Mouse (Mus musculus) embryonic facial prominence, embryonic 10.5 days (tissue): ENCODE data around the gene Gabbr2. TPM values are rescaled to one million over a fixed set of nuclear protein-coding genes. Genes with fewer than 3 reads are reported as not detected.
A peak's percentile ranks its signal among the peaks of the same experiment; 100 is the strongest.

Experiments
- DNase-seq: peaks from one replicate; pipeline ENCODE4 v3.0.0-alpha.2; 2017; ENCODE audit warnings: low spot score
- H3K27ac ChIP-seq: fragments of 300-500 bp; sonication (generic); replicated peaks from 2 replicates; pipeline ENCODE4 v1.5.1; 2016; ENCODE audit warnings: mild to moderate bottlenecking
- H3K27me3 ChIP-seq: fragments of 300-500 bp; sonication (generic); replicated peaks from 2 replicates; pipeline ENCODE4 v1.6.1; 2016; ENCODE audit warnings: low read depth, mild to moderate bottlenecking; ENCODE audit not compliant: poor library complexity, severe bottlenecking
- H3K36me3 ChIP-seq: fragments of 300-500 bp; sonication (generic); replicated peaks from 2 replicates; pipeline ENCODE4 v1.6.1; 2016; ENCODE audit warnings: mild to moderate bottlenecking, moderate library complexity
- H3K4me1 ChIP-seq: fragments of 300-500 bp; sonication (generic); 2 replicates; pipeline ENCODE4 v1.6.1; 2016
- H3K4me3 ChIP-seq: fragments of 300-500 bp; sonication (generic); 2 replicates; pipeline ENCODE4 v1.5.1; 2016; ENCODE audit warnings: mild to moderate bottlenecking, moderate library complexity
- H3K9me3 ChIP-seq: fragments of 300-500 bp; sonication (generic); 2 replicates; pipeline ENCODE4 v1.6.1; 2016; ENCODE audit warnings: mild to moderate bottlenecking
- WGBS: fragments of 180-500 bp; shearing (Covaris S2); methylation state at CpG from one replicate; pipeline ENCODE4 v1.1.7; 2016; 5-methylcytosine and 5-hydroxymethylcytosine counted together
- polyA plus RNA-seq: library from polyadenylated mRNA; unstranded; fragments of >200 nt; fragmentation: Nextera tagmentation; extraction: Ambion mirVana; gene quantifications from 2 replicates; pipeline ENCODE4 v1.2.1, GENCODE M21; 2016

Gene Gabbr2
- polyA plus RNA-seq, 1 experiment from 2014 or later, result 0.30 TPM

- Histone ChIP-seq H3K9me3 (no peaks in the 10 kb centered on the region), H3K4me1 (peaks cover 28% of the 10 kb centered on the region), H3K4me3 (0 out of 2 replicates have a peak overlapping the region, but pooled peaks have one; percentile 30), H3K27me3 (peaks cover 10% of the 10 kb centered on the region; the same call in 1 of the 2 replicates), H3K27ac (no peak overlapping the region), H3K36me3 (no peaks in the 10 kb centered on the region)
- 54% methylated on average over 12 of the region's 12 CpGs for WGBS
- peak; percentile 27 for DNase-seq
These were observed 18.9 kb upstream of the Gabbr2 start for GRCm38 (mm10) chr4:47010400-47011231.

- 67% methylated on average over 8 of the region's 8 CpGs for WGBS
- Histone ChIP-seq H3K27ac (no peak overlapping the region), H3K9me3 (no peaks in the 10 kb centered on the region), H3K27me3 (0 out of 2 replicates have a peak, but pooled peaks cover 14% of the 10 kb centered on the region), H3K4me1 (no peaks in the 10 kb centered on the region), H3K4me3 (no peak overlapping the region), H3K36me3 (no peaks in the 10 kb centered on the region)
- DNase-seq, result no peak
These were observed 9.1 kb upstream of the Gabbr2 start for GRCm38 (mm10) chr4:47000626-47001395.

GRCm38 (mm10) chr4:46997969-46998368 is 6.3 kb upstream of the Gabbr2 start:
- H3K27ac ChIP-seq, result no peak overlapping the region
- no peak overlapping the region for H3K4me3 ChIP-seq
- no peak for DNase-seq
- peaks cover 33% of the 10 kb centered on the region for H3K27me3 ChIP-seq
- WGBS, result 90% methylated on average over 2 of the region's 2 CpGs
- no peaks in the 10 kb centered on the region for H3K4me1 ChIP-seq
- no peaks in the 10 kb centered on the region for H3K9me3 ChIP-seq
- no peaks in the 10 kb centered on the region for H3K36me3 ChIP-seq

GRCm38 (mm10) chr4:46992827-46993473 is 1.3 kb upstream of the Gabbr2 start:
- WGBS, result 4% methylated on average over 8 of the region's 8 CpGs
- peak; percentile 79 for DNase-seq
- Histone ChIP-seq H3K27ac (no peak overlapping the region), H3K27me3 (peaks cover 80% of the 10 kb centered on the region), H3K4me1 (peaks cover 27% of the 10 kb centered on the region), H3K4me3 (no peak overlapping the region), H3K36me3 (no peaks in the 10 kb centered on the region), H3K9me3 (no peaks in the 10 kb centered on the region)

DNA sequence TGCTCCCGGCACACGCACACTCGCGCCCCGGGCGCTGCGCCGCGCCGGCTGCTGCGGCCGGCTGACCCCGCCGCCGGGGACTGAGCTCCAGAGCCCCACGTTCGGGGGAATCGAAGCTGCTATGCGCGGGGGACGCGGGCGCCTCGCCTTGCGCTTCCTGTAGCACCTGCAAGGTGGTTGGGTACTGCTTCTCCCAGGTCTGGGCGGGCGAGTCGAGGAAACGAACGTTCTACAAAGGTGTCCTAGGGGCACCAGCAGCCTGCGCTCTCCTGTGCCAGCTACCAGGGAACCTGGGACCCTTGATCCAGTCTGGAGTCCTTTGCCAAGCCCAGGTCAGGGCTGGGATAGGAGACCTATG is 265 bp upstream of the Gabbr2 start:
- Histone ChIP-seq H3K9me3 (no peaks in the 10 kb centered on the region), H3K27me3 (peaks cover 78% of the 10 kb centered on the region), H3K4me3 (peak overlapping the region; percentile 68), H3K36me3 (no peaks in the 10 kb centered on the region), H3K4me1 (peaks cover 27% of the 10 kb centered on the region), H3K27ac (no peak overlapping the region)
- under 1% methylated on average over 31 of the region's 31 CpGs for whole genome bisulfite sequencing
- DNase-seq, result no peak

DNA sequence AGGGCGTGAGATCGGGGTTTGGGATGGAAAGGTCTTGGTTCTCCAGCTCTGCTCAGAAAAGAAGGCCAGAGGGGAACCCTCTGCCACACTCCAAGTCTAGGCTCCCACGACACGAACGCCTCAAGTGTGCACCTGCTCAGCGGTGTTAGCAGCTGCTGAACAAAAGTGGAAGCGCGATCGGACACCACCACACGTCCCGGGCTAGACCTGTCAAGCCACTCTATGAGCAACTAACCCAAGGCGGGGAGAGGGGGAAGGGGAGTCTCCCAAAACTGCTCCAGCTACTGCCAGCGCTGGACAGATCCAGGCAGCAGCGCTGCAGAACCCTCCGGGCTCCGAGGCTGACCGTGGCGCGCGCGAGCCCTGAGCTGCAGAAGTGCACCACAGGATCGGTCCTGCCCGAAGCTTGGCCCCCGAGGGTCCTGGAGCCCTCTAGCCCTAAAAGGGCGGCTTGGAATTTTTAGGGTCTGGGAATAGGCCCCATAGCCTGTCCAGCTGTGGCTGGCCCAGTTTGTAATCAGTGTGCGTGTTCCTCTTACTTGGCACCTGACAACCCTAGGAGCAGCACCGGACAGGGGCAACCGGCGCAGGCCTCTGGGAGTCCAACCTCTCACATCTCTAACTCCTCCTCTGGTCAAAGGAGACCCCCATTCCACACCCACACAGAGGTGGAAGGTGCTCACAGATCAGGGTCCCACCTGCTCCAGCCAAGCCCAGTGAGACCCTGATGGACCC is 1.2 kb downstream of the Gabbr2 start:
- no peaks in the 10 kb centered on the region for H3K36me3 ChIP-seq
- DNase-seq, result peak; percentile 59
- no peak overlapping the region for H3K27ac ChIP-seq
- peaks cover 27% of the 10 kb centered on the region for H3K4me1 ChIP-seq
- H3K27me3 ChIP-seq, result peaks cover 74% of the 10 kb centered on the region
- no peaks in the 10 kb centered on the region for H3K9me3 ChIP-seq
- H3K4me3 ChIP-seq, result peak overlapping the region; percentile 68
- 3% methylated on average over 29 of the region's 29 CpGs for WGBS

- Histone ChIP-seq H3K27me3 (peaks cover 73% of the 10 kb centered on the region), H3K9me3 (no peaks in the 10 kb centered on the region), H3K36me3 (no peaks in the 10 kb centered on the region), H3K4me3 (peak overlapping the region; percentile 68), H3K27ac (no peak overlapping the region), H3K4me1 (peaks cover 27% of the 10 kb centered on the region)
- WGBS, result 3% methylated on average over 17 of the region's 17 CpGs
- DNase-seq, result peak; percentile 65
These were observed 1.8 kb downstream of the Gabbr2 start for GRCm38 (mm10) chr4:46989842-46990241.

- peaks cover 63% of the 10 kb centered on the region for H3K27me3 ChIP-seq
- H3K27ac ChIP-seq, result no peak overlapping the region
- no peaks in the 10 kb centered on the region for H3K36me3 ChIP-seq
- H3K4me1 ChIP-seq, result peaks cover 27% of the 10 kb centered on the region
- WGBS, result 89% methylated on average over 4 of the region's 4 CpGs
- H3K9me3 ChIP-seq, result no peaks in the 10 kb centered on the region
- H3K4me3 ChIP-seq, result no peak overlapping the region
- no peak for DNase-seq
These were observed 2.8 kb downstream of the Gabbr2 start for GRCm38 (mm10) chr4:46988824-46989223.

- Histone ChIP-seq H3K4me1 (peaks cover 27% of the 10 kb centered on the region), H3K36me3 (no peaks in the 10 kb centered on the region), H3K9me3 (no peaks in the 10 kb centered on the region), H3K27me3 (peaks cover 57% of the 10 kb centered on the region), H3K4me3 (no peak overlapping the region), H3K27ac (no peak overlapping the region)
- 66% methylated on average over 3 of the region's 3 CpGs for WGBS
- DNase-seq, result no peak
These were observed 3.4 kb downstream of the Gabbr2 start for GRCm38 (mm10) chr4:46988257-46988656.

- peaks cover 27% of the 10 kb centered on the region for H3K4me1 ChIP-seq
- H3K9me3 ChIP-seq, result no peaks in the 10 kb centered on the region
- DNase-seq, result no peak
- H3K27ac ChIP-seq, result no peak overlapping the region
- H3K27me3 ChIP-seq, result peaks cover 53% of the 10 kb centered on the region
- 88% methylated on average over 6 of the region's 6 CpGs for WGBS
- H3K4me3 ChIP-seq, result no peak overlapping the region
- H3K36me3 ChIP-seq, result no peaks in the 10 kb centered on the region
These were observed 3.9 kb downstream of the Gabbr2 start for GRCm38 (mm10) chr4:46987809-46988208.

DNA sequence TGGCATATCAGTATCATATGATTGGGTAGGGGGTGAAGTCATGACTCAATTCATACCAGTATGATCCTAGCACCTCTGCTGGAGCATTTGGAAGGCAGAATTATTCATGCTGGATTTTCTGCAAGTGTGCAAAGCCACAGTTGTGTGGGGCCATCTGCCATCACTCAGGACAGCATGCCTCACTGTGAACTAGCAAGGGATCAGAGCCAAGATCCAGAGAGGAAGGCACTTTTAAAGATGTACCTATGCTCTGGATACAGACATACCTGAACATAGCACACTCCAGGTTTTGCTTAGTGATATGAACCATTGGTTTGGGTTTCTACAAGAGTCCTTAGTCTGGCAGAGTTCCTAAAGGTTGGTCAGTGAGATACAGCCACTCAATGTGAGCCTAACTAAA is 5.6 kb downstream of the Gabbr2 start:
- Histone ChIP-seq H3K36me3 (no peaks in the 10 kb centered on the region), H3K4me1 (peaks cover 15% of the 10 kb centered on the region), H3K27me3 (peaks cover 35% of the 10 kb centered on the region), H3K27ac (no peak overlapping the region), H3K9me3 (no peaks in the 10 kb centered on the region), H3K4me3 (no peak overlapping the region)
- DNase-seq, result no peak

DNA sequence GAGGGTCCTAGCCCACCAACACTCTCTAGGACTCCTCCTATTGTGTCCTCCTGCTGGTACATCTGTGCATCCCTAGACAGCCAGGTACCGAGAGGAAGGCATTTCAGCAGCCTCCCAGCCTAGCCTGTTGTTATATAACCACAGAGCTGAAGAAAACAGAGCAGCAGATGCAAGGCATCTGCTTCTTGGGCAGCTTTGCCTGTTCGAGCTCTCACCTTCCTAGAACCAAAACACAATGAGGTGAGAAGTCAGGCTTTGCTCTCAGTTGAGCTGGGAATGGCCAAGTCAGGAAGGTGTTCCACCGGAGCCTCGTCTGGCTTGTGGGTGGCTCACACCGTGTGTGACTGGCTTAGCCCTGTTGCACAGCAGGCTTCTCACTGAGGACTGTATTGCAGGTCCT is 8.8 kb downstream of the Gabbr2 start:
- WGBS, result 79% methylated on average over 5 of the region's 5 CpGs
- Histone ChIP-seq H3K36me3 (no peaks in the 10 kb centered on the region), H3K4me3 (no peak overlapping the region), H3K9me3 (no peaks in the 10 kb centered on the region), H3K4me1 (no peaks in the 10 kb centered on the region), H3K27ac (no peak overlapping the region), H3K27me3 (peaks cover 4% of the 10 kb centered on the region)
- DNase-seq, result no peak
